Mouse (Mus musculus) ES-E14 (cell line): ENCODE measurements around the gene Gbx1.

Experiments used
- CHD2 ChIP-seq: IDR thresholded peaks from 2 replicates; pipeline ENCODE4 v1.6.1; 2014; ENCODE audit warnings: mild to moderate bottlenecking, low read depth, low read length, inconsistent platforms
- HCFC1 ChIP-seq: IDR thresholded peaks from 2 replicates; pipeline ENCODE4 v1.6.1; 2012; ENCODE audit warnings: low read length, inconsistent platforms, borderline replicate concordance; ENCODE audit not compliant: insufficient read depth
- MAFK ChIP-seq: IDR thresholded peaks from 2 replicates; pipeline ENCODE4 v1.6.1; 2014; ENCODE audit warnings: mild to moderate bottlenecking, low read depth, low read length, inconsistent platforms; ENCODE audit not compliant: insufficient read depth
- ZC3H11A ChIP-seq: IDR thresholded peaks from 2 replicates; pipeline ENCODE4 v1.6.1; 2012; ENCODE audit warnings: low read depth, mild to moderate bottlenecking, inconsistent platforms, low read length, borderline replicate concordance
- ZNF384 ChIP-seq: IDR thresholded peaks from 2 replicates; pipeline ENCODE4 v1.6.1; 2012; ENCODE audit warnings: low read depth, low read length, inconsistent platforms

GRCm38 (mm10) chr5:24523806-24524205 is 3.2 kb downstream of the Gbx1 start:
- no peak for TF ChIP-seq HCFC1
- TF ChIP-seq ZNF384, result no peak
- TF ChIP-seq MAFK, result no peak
- no peak for TF ChIP-seq CHD2
- TF ChIP-seq ZC3H11A, result no peak
